Mouse (Mus musculus): ENCODE measurements around the gene Ppp2r5c. TPM values are rescaled to one million over a fixed set of nuclear protein-coding genes. Genes with fewer than 3 reads are reported as not detected.

Gene Ppp2r5c
- total RNA-seq, 2 experiments from 2014 or later: 242 to 247 TPM

DNA sequence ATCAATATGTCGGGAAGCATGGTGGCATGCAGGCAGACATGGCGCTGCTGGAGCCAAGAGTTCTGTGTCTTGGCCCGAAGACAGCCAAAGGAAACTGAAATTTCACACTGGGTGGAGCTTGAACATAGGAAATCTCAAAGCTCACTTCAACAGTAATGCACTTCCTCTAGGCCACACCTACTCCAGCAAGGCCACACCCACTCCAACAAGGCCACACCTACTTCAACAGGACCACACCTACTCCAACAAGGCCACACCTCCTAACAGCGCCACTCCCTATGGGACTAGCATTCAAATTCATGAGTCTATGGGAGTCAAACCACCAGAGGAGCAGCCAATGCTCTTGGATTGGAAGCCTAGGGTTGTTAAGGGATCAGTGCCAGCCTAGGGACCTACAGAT lies 33.8 kb downstream of the Ppp2r5c start:
- intact Hi-C loops (cut with DNase I): no loop called here

DNA sequence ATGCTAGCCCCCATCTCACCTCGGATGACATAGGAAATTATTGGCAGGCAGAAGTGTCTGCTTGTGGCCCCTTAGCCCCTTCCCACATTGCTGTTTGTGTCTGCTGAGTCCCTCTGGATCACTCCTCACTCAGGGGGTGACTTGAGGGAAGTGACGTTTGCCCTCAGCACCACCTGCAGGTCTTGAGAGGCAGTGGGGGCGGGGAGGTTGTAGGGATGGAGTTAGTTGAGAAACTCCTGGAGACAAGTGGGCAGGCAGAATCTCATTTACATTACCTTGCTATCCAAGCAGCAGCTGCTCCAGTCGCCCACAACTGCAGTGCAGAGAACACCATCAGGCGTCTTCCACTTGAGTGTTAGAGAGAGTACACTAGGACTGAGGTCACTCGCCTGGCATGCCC lies 36.8 kb downstream of the Ppp2r5c start:
- DNase-seq (ENCODE audit: low spot score in 2 of 2): no peak
- intact Hi-C loops (cut with DNase I): no loop called here

More for the DNA sequence above, 33.8 kb downstream of the Ppp2r5c start:
- no peak for DNase-seq (ENCODE audit: low spot score in 2 of 2)

DNA sequence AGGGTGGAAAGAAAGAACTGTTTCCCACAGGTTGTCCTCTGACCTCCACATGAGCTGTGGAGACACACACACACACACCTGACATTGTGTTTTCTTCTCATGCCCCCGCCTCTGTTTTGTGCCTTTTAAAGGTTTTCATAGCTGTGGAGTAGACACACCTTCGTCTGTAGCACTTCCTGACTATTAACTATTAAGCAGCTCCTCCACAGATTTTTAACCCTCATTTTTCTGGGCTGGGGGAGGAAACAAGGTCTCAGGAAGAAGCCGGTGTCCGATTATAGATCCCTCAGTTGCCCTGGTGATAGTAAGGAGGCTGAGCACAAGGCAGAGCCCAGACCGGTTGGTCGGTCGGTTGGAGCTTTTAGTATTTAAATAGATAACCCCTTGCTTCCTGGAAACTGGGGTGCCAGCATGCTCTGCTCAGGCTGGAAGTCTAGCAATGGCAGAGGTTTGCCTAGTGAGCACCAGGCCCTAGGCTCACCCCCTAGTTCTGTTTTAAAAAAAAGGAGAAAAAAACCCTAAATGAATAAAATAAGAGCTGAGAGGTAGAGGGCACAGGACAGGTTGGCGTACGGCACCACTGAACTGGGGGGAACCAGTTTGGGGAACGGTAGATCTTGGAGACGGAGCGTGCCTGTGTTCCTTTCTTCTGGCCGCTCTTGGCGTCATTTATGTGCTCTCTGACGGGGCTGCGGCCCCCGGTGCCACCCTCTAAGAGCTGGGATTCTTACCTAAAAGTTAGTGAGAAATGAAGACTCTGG lies 38.1 kb downstream of the Ppp2r5c start:
- no peak for DNase-seq (ENCODE audit: low spot score in 2 of 2)
- intact Hi-C loops (cut with DNase I): no loop called here

DNA sequence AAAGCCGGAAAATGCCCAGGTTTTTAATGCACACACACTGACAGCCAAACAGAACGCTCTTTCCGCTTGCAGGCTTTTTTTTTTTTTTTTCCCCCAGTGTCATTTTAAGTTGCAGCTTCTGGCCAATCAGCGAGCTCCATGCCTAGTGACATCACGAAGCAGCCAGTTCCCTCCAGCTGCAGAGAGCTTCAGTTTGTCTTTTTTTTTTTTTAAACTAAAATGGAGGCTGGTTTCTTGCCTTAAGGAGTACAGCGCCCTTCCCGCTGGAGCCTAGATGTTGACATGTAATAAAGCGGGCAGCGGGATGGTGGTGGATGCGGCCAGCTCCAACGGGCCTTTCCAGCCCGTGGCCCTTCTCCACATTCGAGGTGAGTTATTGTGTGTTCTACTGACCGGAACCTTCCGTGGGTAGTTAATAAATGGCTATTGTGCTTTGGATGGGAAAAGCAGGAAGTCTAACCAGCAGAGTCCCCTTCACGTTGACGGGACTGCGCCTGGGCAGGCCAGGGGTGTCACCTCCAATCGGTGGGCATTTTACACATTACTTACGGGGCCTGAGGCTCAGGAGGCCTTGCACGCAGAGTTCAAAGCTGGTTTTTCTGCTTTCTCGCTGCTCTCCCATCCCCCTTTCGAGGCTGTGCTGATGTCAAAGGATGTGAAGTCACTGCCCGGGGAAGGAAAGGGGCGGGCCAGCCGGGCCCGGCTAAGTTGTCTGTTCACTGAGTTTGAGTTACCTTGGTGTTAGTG lies 38.8 kb downstream of the Ppp2r5c start:
- peak; percentile 85 to 95 for DNase-seq (ENCODE audit: low spot score in 2 of 2)
- intact Hi-C loops (cut with DNase I): no loop called here

DNA sequence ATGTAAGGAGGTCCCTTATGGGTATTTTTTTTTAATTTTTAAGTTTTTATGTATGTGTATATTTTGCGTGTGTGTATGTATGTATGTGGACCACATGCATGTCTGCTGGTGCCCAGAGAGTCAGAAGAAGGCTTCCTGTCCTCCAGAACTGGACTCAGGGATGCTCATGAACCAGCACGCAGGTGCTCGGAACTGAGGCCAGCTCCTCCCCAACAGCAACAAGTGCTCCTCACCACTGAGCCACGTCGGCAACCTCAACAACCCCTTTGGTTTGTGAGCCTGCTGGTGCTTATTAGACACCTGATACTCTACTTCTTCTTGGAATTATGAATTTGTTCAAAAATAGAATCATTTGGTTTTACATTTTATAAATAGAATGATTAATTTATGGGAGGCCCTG lies 39.9 kb downstream of the Ppp2r5c start:
- intact Hi-C loops (cut with DNase I): no loop called here
- no peak for DNase-seq (ENCODE audit: low spot score in 2 of 2)

DNA sequence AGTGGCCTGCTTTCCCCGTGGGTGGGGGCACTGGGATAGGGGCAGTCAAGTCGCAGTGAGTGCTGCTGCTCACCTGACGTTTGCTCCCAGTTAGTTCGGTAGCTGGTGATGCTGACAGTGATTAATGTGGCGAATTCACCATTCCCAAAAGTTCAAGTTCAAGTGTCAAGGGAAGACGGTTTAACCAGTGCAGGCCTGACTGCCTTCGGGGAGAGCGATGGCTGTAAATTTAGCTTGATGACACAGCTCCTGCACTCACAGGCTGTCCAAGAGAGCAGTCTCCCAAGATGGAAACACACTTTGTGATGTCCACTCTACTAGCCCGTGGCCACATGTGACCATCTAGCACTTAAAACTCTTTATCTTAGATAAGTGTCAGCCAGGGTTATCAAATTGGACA lies 41.1 kb downstream of the Ppp2r5c start:
- intact Hi-C loops (cut with DNase I): no loop called here
- no peak for DNase-seq (ENCODE audit: low spot score in 2 of 2)

DNA sequence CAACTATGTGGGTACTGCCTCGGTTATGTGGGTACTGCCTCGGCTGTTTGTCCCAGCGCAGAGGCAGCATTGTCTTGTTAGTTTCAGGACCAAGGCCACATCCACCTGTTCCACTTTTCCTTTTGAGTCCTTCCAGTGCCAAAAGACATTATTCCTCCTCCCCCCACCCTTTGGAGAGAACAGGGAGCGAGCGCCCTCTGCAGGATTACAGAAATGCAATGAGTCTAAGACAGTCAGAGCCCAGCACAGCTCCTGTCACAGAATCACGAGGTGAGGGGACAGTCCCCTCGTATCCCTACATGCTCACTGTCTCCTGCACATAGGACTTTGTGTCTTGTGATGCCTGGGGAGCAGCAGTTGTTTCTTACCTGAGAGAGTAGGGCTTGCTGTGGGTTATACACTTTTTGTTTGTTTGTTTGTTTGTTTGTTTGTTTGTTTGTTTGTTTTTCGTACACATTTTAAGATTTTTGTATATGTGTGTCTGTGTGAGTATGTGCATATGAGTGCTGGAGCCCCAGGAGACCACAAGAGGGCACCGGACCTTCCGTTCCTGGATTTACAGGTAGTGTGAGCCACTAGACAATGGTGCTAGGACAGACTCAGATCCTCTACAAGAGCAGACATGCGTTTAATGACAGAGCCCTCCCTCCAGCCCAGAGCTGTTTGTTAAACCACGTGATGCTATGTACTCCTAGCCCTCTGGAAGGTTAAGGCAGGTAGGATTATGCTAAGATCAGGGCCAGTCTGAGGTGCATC lies 43.2 kb downstream of the Ppp2r5c start:
- intact Hi-C loops (cut with DNase I): no loop called here
- DNase-seq (ENCODE audit: low spot score in 2 of 2): no peak

DNA sequence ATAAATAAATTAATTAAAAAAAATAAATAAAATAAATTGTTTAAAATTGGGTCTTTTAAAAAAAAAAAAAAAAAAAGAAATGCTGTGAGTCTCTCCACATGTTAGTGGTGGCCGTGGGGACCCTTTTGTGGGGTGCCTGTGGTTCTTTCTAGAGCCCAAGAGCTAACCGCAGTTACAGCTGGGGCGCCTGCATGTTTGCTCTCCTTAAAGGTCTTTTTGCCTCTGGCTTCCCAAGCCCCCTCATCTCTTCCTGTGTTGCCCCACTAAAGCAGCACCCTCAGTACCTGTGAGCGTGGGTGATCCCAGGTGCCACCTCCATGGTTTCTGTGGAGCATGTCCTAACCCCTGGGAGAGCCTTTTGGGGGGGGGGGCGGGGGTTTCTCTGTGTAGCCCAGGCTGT lies 45.5 kb downstream of the Ppp2r5c start:
- DNase-seq (ENCODE audit: low spot score in 2 of 2): no peak
- intact Hi-C loops (cut with DNase I): no loop called here

DNA sequence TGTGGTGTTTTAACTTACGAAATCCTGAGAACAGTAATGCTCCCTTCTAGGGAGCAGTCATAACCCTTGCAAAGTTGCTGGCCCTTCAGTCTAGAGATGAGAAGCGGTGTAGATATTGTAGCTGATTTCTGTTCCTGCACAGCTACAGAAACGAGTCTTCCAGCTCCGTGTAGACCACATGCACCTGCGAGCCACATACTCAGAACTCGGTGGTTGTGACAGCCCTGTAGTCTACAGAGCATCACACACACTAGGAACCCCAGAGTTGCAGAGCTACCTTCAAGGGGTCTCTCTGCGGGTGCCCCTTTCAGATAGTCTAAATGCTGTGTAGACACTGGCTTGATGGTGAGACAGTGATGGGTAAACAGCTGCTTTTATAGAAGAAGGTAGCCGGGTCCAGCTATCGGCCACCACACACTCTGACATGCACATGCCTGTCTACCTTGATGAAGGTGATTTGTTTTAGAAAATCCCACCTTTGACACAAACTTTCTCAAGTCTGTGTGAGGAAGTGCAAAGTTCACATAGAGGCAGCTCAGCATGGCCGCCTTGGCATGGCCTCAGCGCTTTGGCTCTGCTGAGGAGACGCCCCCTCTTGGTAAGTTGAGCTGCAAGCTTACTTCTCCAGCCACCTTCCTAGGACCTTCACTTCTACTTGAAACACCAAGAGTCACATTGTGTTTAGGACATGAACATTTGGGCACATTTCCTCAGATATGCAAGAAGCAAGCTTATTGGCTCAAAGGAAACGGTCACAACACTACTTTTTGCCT lies 46.9 kb downstream of the Ppp2r5c start:
- no peak for DNase-seq (ENCODE audit: low spot score in 2 of 2)
- intact Hi-C loops (cut with DNase I): no loop called here

DNA sequence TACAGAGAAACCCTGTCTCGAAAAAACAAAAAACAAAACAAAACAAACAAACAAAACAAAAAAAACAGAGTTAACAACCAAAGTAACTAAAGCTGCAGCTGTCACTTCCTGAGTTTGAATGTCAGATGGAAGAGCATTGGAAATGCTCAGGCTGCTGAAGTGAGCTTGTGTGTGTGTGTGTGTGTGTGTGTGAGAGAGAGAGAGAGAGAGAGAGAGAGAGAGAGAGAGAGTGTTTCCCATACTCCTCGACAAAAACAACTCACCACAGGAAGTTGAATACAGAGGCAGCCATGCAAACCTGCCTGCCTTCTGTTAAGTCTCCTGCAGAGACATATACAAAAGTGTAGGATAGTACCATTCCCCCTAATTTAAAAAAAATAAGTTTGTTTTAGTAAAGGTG lies 47.9 kb downstream of the Ppp2r5c start:
- intact Hi-C loops (cut with DNase I): no loop called here
- no peak for DNase-seq (ENCODE audit: low spot score in 2 of 2)

DNA sequence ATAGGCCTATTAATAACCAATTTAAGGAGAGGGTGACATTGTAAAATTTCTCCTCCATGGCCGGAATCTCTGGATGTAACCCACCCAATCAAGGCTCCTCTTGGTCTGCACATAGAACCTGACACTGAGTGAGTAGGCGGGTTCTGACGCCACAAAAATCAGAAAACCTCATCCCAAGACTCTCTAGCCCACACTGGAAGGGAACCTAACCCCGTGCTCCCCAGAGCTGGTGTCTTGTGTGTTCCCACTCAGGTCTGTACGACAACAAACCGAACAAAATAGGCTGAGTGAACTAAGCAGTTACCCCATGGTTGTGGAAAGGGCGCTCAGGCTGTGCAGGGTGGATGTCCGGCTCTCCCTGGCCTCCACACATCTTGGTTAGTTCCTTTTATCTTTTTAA lies 48.3 kb downstream of the Ppp2r5c start:
- intact Hi-C loops (cut with DNase I): no loop called here
- DNase-seq (ENCODE audit: low spot score in 2 of 2): no peak

DNA sequence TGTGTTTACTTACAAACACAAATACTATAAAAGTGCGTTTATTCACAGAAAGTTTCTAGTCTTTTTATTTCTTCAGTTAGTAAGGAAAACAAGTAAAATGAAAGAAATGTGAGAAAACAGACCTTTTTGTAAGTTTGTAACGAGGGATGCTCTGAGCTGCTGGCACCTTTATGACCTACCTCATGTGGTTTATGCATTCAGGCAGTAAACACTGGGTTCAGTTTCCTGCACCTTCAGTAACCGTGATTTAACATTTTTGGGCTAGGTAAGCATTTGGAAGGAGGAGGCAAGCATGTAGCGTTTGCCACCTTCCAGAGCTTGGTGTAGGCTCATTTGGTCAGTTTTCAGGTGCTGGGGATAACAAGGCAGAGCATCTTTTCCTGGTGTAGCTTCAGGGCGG lies 49.1 kb downstream of the Ppp2r5c start:
- DNase-seq (ENCODE audit: low spot score in 2 of 2): no peak
- intact Hi-C loops (cut with DNase I): no loop called here

DNA sequence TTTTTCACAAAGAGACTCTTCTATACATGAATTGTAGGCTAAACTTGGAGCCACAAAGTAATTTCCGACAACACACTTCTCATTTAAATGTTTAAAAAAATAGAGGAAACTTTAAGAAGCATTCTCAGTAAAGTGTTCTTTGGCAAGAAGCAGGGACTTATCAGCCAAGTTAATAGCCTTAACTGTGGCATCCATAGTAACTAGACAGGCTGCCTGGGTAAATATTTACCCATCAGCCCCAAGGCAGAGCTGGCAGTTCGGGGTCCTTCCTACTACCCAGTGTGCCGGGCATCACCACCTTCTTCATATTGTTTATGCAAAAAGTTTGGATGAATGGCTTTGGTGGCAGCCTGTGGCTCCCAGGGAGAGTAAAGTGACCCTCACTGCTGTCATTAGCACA lies 50.1 kb downstream of the Ppp2r5c start:
- intact Hi-C loops (cut with DNase I): no loop called here
- no peak for DNase-seq (ENCODE audit: low spot score in 2 of 2)

DNA sequence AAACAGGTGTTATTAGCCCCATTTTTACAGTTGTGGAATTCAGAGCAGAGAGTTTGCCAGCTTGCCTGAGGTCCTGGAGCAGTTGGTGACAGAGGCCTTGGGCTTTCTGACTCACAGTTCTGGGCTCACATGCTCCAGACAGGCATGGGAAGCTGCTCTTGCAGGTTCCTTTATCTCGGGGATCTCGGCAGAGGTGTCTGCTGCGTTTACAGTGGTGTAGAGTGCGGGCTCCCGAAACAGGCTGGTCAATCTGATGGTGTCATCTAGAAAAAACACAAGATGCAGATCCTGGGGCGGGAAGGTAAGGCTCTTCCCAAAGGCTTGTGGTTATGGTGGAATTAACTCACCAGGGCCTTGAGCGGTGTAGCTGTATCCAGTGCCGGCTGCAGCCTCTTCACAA lies 50.6 kb downstream of the Ppp2r5c start:
- intact Hi-C loops (cut with DNase I): no loop called here
- no peak for DNase-seq (ENCODE audit: low spot score in 2 of 2)

DNA sequence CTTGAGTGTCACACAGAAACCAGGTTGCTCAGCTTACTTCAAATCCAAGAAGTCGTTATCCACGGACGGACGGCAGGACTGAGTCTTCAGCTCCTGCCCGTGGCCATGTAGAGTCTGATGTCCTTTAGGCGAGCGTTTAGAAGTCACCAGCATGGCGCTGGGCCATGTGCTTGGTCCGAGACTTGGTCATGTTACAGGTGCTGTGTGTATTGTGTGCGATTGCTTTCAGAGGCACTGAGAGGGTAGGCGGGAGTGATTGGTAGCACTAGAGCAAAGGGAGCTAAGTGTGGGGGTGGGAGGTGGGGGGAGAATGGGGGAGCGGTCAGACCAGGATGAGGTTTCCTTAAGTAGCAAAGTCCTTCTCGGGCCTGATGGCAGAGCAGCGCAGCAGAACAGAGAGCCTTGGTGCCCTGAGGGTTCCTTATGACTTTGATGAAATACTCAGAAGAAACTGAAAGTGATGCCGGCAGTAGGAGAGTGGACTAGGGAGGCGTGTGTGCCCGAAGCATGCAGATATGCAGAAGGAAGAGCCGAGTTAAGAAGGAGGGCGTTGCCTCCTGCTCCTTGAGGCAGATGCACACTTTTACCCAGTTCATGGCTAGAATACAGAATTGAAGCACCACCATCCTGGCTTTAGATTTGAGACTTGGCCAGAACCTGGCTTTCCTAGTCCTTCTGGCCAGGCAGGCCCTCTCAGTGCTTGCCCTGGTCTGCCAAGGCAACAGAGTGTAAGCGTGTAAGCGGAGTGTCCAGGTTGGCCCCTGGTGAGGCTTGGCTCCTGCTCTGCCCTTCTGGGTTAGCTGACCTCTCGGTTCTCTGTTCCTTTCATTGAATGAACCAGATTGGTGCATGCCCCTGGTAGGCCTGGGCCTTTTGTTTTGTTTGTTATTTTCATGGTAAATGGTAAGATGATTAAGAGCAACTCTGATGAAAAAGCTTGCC lies 51.6 kb downstream of the Ppp2r5c start:
- DNase-seq (ENCODE audit: low spot score in 2 of 2): no peak
- intact Hi-C loops (cut with DNase I): no loop called here

DNA sequence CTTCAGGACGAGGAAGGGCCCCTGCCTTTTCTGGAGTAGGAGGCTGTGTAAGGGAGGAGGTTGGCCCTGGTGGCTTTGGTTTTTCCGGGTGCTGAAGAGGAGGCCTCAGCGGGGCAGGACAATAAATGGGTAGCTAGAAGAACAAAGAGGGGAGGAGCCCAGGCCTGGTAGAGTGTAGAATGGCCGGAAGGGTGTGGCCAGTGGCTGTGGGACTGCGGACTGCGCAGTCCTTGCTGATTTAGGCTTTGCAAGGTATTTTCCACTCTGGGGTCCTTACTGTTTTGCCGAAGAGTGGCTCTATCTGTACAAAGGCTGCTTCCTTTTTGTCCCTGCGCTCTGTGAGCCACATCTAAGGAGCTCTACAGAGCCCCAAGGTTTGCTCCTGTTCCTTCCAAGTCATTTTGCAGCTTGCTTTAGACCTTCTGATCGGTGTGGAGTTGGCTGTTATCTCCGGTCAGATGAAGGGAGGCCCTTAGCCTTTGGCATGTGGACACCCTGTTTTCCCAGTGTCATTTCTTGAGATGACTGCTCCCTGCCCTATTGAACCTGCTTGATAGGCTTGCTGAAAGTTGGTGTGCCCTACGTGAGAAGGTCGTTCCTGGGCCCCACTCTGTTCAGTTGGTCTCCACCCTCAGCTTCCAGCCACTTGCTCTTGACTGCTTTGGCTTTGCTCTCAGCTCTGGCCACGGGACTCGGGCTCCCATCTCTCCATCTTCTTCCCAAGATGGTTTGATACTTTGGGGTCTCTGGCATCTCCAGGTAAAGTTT lies 52.5 kb downstream of the Ppp2r5c start:
- DNase-seq (ENCODE audit: low spot score in 2 of 2): no peak
- intact Hi-C loops (cut with DNase I): no loop called here

DNA sequence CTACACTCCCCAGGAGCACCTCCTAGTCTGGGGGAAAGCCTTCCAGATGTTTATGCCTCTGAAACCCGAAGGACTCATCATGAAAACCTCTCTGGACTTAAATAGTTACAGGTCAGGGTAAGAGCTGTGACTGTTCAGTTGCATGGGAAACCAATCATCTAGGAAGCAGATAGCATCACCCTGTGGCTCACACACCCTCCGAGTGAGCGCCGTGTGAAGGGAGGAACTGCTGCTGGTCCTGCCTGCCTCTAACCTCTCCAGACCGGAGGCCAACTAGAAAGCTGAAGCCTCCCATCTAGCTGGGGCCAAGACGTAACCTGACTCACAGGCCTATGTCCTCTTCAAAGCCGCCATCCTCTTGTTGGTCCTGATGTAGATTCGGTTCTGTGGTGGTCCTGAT lies 53.2 kb downstream of the Ppp2r5c start:
- intact Hi-C loops (cut with DNase I): no loop called here
- no peak for DNase-seq (ENCODE audit: low spot score in 2 of 2)
